Mouse (Mus musculus): ENCODE data around the gene Plekha4. TPM values are rescaled to one million over a fixed set of nuclear protein-coding genes. Genes with fewer than 3 reads are reported as not detected.
"Not testable (repeated sequence)": the region's sequence is repeated elsewhere in the genome, so short reads cannot be mapped to it uniquely, and the experiment has no call there.

The Plekha4 gene
- total and polyA plus RNA-seq, 3 experiments = 0.12 to 0.65 TPM; not detected in 1

- TF ChIP-seq TBP (IDR thresholded peaks at IDR 0.05; ENCODE audit: low read depth, low read length) = peak; percentile 78
- not testable (repeated sequence) for H3K9ac ChIP-seq (ENCODE audit: control insufficient read depth, low read depth, low read length, poor library complexity, severe bottlenecking); H3K9me3 ChIP-seq (replicated peaks; ENCODE audit: insufficient read depth, low read length); H3K27ac ChIP-seq (ENCODE audit: control insufficient read depth, low read depth, low read length); H3K79me2 ChIP-seq (ENCODE audit: control insufficient read depth, insufficient read depth, low read length, poor library complexity); DNase-seq (ENCODE audit: low read depth, low spot score); H3K4me3 ChIP-seq (ENCODE audit: control insufficient read depth in 1 of 2, insufficient read depth in 1 of 2, low read depth in 2 of 2, low read length in 2 of 2); H3K27me3 ChIP-seq (ENCODE audit: control insufficient read depth in 1 of 2, insufficient read depth in 2 of 2, low read length in 2 of 2)
- peaks cover 0 to 26% of the 10 kb centered on the region in 2 experiments; a peak in 2 of 4 replicates for H3K36me3 ChIP-seq (ENCODE audit: control insufficient read depth in 1 of 2, insufficient read depth in 2 of 2, low read length in 2 of 2)
- peaks cover 4 to 31% of the 10 kb centered on the region in 2 experiments for H3K4me1 ChIP-seq (ENCODE audit: control insufficient read depth in 1 of 2, insufficient read depth in 2 of 2, low read length in 2 of 2)
Observed at GRCm38 (mm10) chr7:45484985-45485384, 41.1 kb upstream of the Plekha4 start.

DNA sequence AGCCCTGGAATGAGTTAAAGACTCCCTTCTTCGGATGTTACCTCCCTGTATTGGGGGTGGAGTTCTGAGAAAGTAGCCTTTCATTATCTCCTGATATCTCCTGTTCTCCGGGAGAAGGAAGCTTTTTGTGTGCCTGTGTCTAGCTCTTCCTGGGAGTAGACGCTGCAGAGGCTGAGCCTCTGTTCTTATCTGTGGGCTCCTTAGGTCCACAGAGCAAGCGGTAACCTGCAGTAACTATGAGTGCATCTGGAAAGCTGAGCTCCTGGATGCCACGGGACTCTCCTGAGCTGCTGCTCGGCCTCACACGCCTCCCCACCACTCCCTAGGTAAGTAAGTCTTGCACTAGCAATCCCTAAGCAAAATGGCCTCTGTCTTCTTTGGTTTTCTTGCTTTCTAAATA lies 40.0 kb upstream of the Plekha4 start:
- no peaks in the 10 kb centered on the region for H3K9me3 ChIP-seq (replicated peaks; ENCODE audit: insufficient read depth, low read length)
- no peak overlapping the region for H3K4me3 ChIP-seq (ENCODE audit: control insufficient read depth in 1 of 2, insufficient read depth in 1 of 2, low read depth in 2 of 2, low read length in 2 of 2)
- peak overlapping the region; percentile 2; the same call in 1 of the 2 replicates for H3K9ac ChIP-seq (ENCODE audit: control insufficient read depth, low read depth, low read length, poor library complexity, severe bottlenecking)
- H3K79me2 ChIP-seq (ENCODE audit: control insufficient read depth, insufficient read depth, low read length, poor library complexity) = no peaks in the 10 kb centered on the region
- peaks cover 0 to 32% of the 10 kb centered on the region in 2 experiments; a peak in 2 of 4 replicates for H3K36me3 ChIP-seq (ENCODE audit: control insufficient read depth in 1 of 2, insufficient read depth in 2 of 2, low read length in 2 of 2)
- no peaks in the 10 kb centered on the region for H3K27me3 ChIP-seq (ENCODE audit: control insufficient read depth in 1 of 2, insufficient read depth in 2 of 2, low read length in 2 of 2)
- peak; percentile 56 for DNase-seq (ENCODE audit: low read depth, low spot score)
- no peak overlapping the region for H3K27ac ChIP-seq (ENCODE audit: control insufficient read depth, low read depth, low read length)
- H3K4me1 ChIP-seq (ENCODE audit: control insufficient read depth in 1 of 2, insufficient read depth in 2 of 2, low read length in 2 of 2) = peaks cover 9 to 40% of the 10 kb centered on the region in 2 experiments
- TF ChIP-seq GATA1 (IDR thresholded peaks at IDR 0.05; ENCODE audit: low read depth, low read length) (peak; percentile 58; the same call in 1 of the 2 replicates), SIN3A (IDR thresholded peaks at IDR 0.05; ENCODE audit: low read length) (peak; percentile 15; the same call in 1 of the 2 replicates), TAL1 (IDR thresholded peaks at IDR 0.05; ENCODE audit: low read length) (peak; percentile 21; the same call in 1 of the 2 replicates), EP300 (IDR thresholded peaks at IDR 0.05; ENCODE audit: low read depth in 1 of 2, low read length in 2 of 2) (0 out of 4 replicates have a peak, but pooled peaks of 1 of the 2 experiments have one; percentile 12), USF2 (IDR thresholded peaks at IDR 0.05; ENCODE audit: borderline replicate concordance in 1 of 2, insufficient read depth in 1 of 2, low read depth in 1 of 2, low read length in 2 of 2) (no peak), ELF1 (IDR thresholded peaks at IDR 0.05; ENCODE audit: low read depth, low read length) (no peak), NELFE (IDR thresholded peaks at IDR 0.05; ENCODE audit: low read depth, low read length) (no peak)

DNA sequence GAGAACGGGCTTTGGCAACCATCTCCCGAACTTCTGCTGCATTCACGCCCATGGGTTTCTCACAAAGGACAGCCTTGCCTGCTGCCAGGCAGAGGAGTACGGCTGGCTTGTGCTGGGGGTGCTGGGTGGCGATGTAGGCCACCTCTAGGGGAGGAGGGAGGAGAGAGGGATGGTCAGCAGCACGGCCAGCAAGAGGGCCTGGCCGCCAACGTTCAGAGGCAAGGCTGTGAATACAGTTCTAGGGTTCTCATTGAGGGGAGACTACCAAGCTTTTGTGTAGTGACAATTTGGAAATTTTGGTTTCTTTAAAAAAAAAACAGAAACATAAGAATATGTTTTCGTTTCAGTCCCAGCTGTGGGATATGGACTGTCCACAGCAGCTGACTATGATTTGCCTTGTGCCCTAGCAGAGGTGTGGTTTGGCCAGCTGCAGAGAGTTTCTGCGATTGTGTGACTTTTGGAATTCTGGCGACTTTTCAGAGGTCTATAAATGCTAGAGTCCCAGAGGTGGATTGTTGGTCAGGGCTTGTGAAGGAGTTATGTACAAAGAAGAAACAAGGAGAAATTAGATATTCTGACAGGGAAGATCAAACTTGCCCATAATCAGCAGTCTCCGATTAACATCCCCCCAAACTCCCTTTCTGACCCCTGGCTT lies 39.2 kb upstream of the Plekha4 start, which contains the start of gene Gm45808:
Gm45808 (minus strand) TSS at position 51 of the 655 bp plus-strand sequence.
- H3K9me3 ChIP-seq (replicated peaks; ENCODE audit: insufficient read depth, low read length) = no peaks in the 10 kb centered on the region
- no peak within 1 kb of the TSS for H3K4me3 ChIP-seq (ENCODE audit: control insufficient read depth in 1 of 2, insufficient read depth in 1 of 2, low read depth in 2 of 2, low read length in 2 of 2)
- TF ChIP-seq POLR2A (IDR thresholded peaks at IDR 0.05; ENCODE audit: control insufficient read depth in 1 of 2, insufficient read depth in 1 of 2, low read depth in 1 of 2, low read length in 2 of 2, poor library complexity in 1 of 2) = no peak
- no peak for TF ChIP-seq MAZ (IDR thresholded peaks at IDR 0.05; ENCODE audit: low read depth, low read length)
- TF ChIP-seq TBP (IDR thresholded peaks at IDR 0.05; ENCODE audit: low read depth, low read length) = no peak
- H3K27ac ChIP-seq (ENCODE audit: control insufficient read depth, low read depth, low read length) = no peak within 1 kb of the TSS
- peak within 1 kb of the TSS; percentile 2; the same call in 1 of the 2 replicates for H3K9ac ChIP-seq (ENCODE audit: control insufficient read depth, low read depth, low read length, poor library complexity, severe bottlenecking)
- no peaks in the 10 kb centered on the region for H3K79me2 ChIP-seq (ENCODE audit: control insufficient read depth, insufficient read depth, low read length, poor library complexity)
- peaks cover 0 to 32% of the 10 kb centered on the region in 2 experiments; a peak in 2 of 4 replicates for H3K36me3 ChIP-seq (ENCODE audit: control insufficient read depth in 1 of 2, insufficient read depth in 2 of 2, low read length in 2 of 2)
- peaks cover 10 to 38% of the 10 kb centered on the region in 2 experiments for H3K4me1 ChIP-seq (ENCODE audit: control insufficient read depth in 1 of 2, insufficient read depth in 2 of 2, low read length in 2 of 2)
- no peaks in the 10 kb centered on the region for H3K27me3 ChIP-seq (ENCODE audit: control insufficient read depth in 1 of 2, insufficient read depth in 2 of 2, low read length in 2 of 2)
- DNase-seq (ENCODE audit: low read depth, low spot score) = no peak

Data from MEL (cell line).